Mouse (Mus musculus): Measurements from ENCODE around the gene Cyp17a1. TPM values are rescaled to one million over a fixed set of nuclear protein-coding genes. Genes with fewer than 3 reads are reported as not detected.
A peak's percentile ranks its signal among the peaks of the same experiment; 100 is the strongest.

The Cyp17a1 gene
- total and polyA plus RNA-seq, 2 experiments from 2014 or later: not detected

GRCm38 (mm10) chr19:46647850-46648249 lies 25.1 kb downstream of the Cyp17a1 start:
- Histone ChIP-seq H3K4me1 (ENCODE audit: insufficient read depth, low read length) (no peaks in the 10 kb centered on the region), H3K4me2 (ENCODE audit: low read depth, low read length, poor library complexity, severe bottlenecking) (no peak overlapping the region), H3K4me3 (ENCODE audit: low read depth, low read length) (no peak overlapping the region), H3K9me3 (ENCODE audit: low read length) (no peaks in the 10 kb centered on the region), H3K36me3 (ENCODE audit: insufficient read depth, low read length) (peaks cover 8% of the 10 kb centered on the region; the same call in 1 of the 2 replicates), H3K27me3 (ENCODE audit: insufficient read depth, low read length) (no peaks in the 10 kb centered on the region), H3K9ac (replicated peaks; ENCODE audit: low read length, poor library complexity, severe bottlenecking) (no peak overlapping the region), H3K27ac (ENCODE audit: low read depth, low read length) (no peak overlapping the region)
- DNase-seq (ENCODE audit: low spot score) (no peak), ATAC-seq (ENCODE audit: low FRiP score) (no peak)
- 82% methylated on average over 8 of the region's 8 CpGs for WGBS
- peak; percentile 58 for TF ChIP-seq CTCF (IDR thresholded peaks at IDR 0.05)

- DNase-seq (ENCODE audit: low spot score) (no peak), ATAC-seq (ENCODE audit: low FRiP score) (no peak)
- Histone ChIP-seq H3K9me3 (ENCODE audit: low read length) (no peaks in the 10 kb centered on the region), H3K4me3 (ENCODE audit: low read depth, low read length) (no peak overlapping the region), H3K4me1 (ENCODE audit: insufficient read depth, low read length) (no peaks in the 10 kb centered on the region), H3K36me3 (ENCODE audit: insufficient read depth, low read length) (peaks cover 5% of the 10 kb centered on the region; the same call in 1 of the 2 replicates), H3K9ac (replicated peaks; ENCODE audit: low read length, poor library complexity, severe bottlenecking) (no peak overlapping the region), H3K4me2 (ENCODE audit: low read depth, low read length, poor library complexity, severe bottlenecking) (no peak overlapping the region), H3K27me3 (ENCODE audit: insufficient read depth, low read length) (no peaks in the 10 kb centered on the region), H3K27ac (ENCODE audit: low read depth, low read length) (no peak overlapping the region)
- WGBS: 79% methylated on average over 3 of the region's 3 CpGs
- TF ChIP-seq CTCF (IDR thresholded peaks at IDR 0.05): no peak
Measured at GRCm38 (mm10) chr19:46647254-46647653, 25.7 kb downstream of the Cyp17a1 start.

DNA sequence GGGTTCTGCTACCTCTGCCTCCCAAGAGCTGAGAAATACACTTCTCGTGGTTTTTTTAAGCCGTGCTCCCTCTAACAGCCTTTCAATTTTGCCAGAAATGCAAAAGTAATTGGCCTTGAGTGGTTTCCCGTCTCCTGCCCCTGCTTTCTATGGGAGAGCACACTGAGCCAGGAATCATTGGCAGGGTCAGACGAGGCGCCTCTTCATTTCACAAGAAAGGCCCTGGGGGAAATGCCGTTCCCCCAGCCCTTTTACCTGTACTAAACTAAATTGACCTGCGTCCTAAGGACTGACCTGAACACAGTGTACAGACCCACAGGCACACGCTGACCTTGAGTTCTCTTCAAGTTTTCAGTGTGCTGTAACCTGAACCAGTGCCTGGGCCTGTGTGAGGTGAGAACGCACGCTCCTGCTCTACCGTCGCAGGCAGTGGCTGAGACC lies 26.9 kb downstream of the Cyp17a1 start:
- Histone ChIP-seq H3K27me3 (ENCODE audit: insufficient read depth, low read length) (no peaks in the 10 kb centered on the region), H3K4me1 (ENCODE audit: insufficient read depth, low read length) (peaks cover 3% of the 10 kb centered on the region; the same call in 1 of the 2 replicates), H3K27ac (ENCODE audit: low read depth, low read length) (no peak overlapping the region), H3K9me3 (ENCODE audit: low read length) (no peaks in the 10 kb centered on the region), H3K4me2 (ENCODE audit: low read depth, low read length, poor library complexity, severe bottlenecking) (no peak overlapping the region), H3K9ac (replicated peaks; ENCODE audit: low read length, poor library complexity, severe bottlenecking) (no peak overlapping the region), H3K36me3 (ENCODE audit: insufficient read depth, low read length) (peaks cover 6% of the 10 kb centered on the region), H3K4me3 (ENCODE audit: low read depth, low read length) (no peak overlapping the region)
- TF ChIP-seq CTCF (IDR thresholded peaks at IDR 0.05): no peak
- ATAC-seq (ENCODE audit: low FRiP score) (no peak), DNase-seq (ENCODE audit: low spot score) (no peak)
- 75% methylated on average over 12 of the region's 12 CpGs for WGBS

DNA sequence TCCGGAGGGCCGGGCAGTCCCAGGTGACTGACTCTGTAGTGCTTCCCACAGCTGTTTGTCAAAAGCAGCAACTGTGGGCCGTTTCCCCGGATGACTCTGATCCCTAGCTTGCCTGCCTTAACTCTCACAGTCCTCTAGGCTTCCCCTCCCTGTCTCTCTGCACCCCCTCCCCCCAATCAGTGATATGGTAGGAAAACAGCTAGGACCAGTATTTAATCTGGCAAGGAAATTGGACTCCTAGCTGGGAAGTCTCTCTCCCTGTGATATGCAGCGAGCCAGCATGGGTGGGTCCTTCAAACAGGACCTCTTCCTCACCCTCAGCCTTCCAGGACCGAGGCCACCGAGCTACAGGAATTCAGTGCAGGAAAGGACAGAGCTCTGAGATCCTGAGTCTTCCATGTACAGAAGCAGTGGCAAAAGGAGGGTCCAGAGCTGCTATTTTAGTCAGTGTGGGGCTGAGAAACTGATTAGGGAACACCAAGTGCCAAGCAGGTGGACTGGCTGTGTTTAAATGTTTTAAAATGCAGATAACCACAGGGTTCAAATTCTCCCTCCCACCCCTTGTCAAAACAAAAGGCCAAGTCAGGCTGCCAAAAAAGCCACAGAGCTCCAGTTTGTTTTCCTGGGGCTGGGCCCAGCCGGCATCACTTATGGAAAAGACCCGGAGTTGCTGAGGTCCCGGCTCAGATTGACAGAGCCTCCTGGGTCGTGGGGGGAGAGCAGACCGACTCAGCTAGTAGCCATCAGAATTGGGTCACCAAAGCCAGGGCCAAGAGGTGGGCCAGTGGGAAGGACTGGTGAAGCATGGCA lies 28.0 kb downstream of the Cyp17a1 start:
- TF ChIP-seq CTCF (IDR thresholded peaks at IDR 0.05): no peak
- WGBS: 40% methylated on average over 12 of the region's 12 CpGs
- Histone ChIP-seq H3K27me3 (ENCODE audit: insufficient read depth, low read length) (no peaks in the 10 kb centered on the region), H3K9ac (replicated peaks; ENCODE audit: low read length, poor library complexity, severe bottlenecking) (no peak overlapping the region), H3K36me3 (ENCODE audit: insufficient read depth, low read length) (peaks cover 6% of the 10 kb centered on the region), H3K4me2 (ENCODE audit: low read depth, low read length, poor library complexity, severe bottlenecking) (no peak overlapping the region), H3K4me3 (ENCODE audit: low read depth, low read length) (no peak overlapping the region), H3K9me3 (ENCODE audit: low read length) (no peaks in the 10 kb centered on the region), H3K4me1 (ENCODE audit: insufficient read depth, low read length) (peaks cover 3% of the 10 kb centered on the region; the same call in 1 of the 2 replicates), H3K27ac (ENCODE audit: low read depth, low read length) (peak overlapping the region; percentile 27)
- peak; percentile 43; the same call in 1 of the 2 replicates for ATAC-seq (ENCODE audit: low FRiP score)
- peak; percentile 68 for DNase-seq (ENCODE audit: low spot score)

- Histone ChIP-seq H3K4me3 (ENCODE audit: low read depth, low read length) (no peak overlapping the region), H3K4me1 (ENCODE audit: insufficient read depth, low read length) (peaks cover 3% of the 10 kb centered on the region; the same call in 1 of the 2 replicates), H3K9ac (replicated peaks; ENCODE audit: low read length, poor library complexity, severe bottlenecking) (no peak overlapping the region), H3K9me3 (ENCODE audit: low read length) (no peaks in the 10 kb centered on the region), H3K27ac (ENCODE audit: low read depth, low read length) (peak overlapping the region; percentile 27; the same call in 1 of the 2 replicates), H3K4me2 (ENCODE audit: low read depth, low read length, poor library complexity, severe bottlenecking) (no peak overlapping the region), H3K27me3 (ENCODE audit: insufficient read depth, low read length) (no peaks in the 10 kb centered on the region), H3K36me3 (ENCODE audit: insufficient read depth, low read length) (peaks cover 6% of the 10 kb centered on the region)
- 72% methylated on average over 10 of the region's 10 CpGs for WGBS
- TF ChIP-seq CTCF (IDR thresholded peaks at IDR 0.05): no peak
- DNase-seq (ENCODE audit: low spot score) (no peak), ATAC-seq (ENCODE audit: low FRiP score) (no peak)
Measured at GRCm38 (mm10) chr19:46644343-46644792, 28.6 kb downstream of the Cyp17a1 start.

DNA sequence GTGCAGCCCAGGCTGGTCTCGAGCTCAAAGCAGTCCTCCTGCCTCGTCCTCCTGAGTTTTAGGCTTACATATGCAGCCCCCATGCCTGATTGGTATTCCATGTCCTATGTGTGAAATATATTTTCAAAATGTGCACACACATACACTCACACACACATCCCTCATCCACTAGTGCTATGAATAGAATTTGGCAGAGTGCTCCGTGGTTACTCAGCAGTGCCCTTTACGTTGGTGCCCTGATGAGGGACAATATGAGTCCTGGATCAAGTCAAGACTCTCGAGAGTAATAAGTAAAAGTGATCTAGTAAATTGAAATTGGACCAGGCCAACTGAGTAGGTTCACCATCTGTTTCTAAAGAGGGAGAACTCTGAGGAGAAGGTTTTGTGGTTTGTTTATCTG lies 29.7 kb downstream of the Cyp17a1 start:
- 85% methylated on average over 5 of the region's 5 CpGs for WGBS
- Histone ChIP-seq H3K4me1 (ENCODE audit: insufficient read depth, low read length) (peaks cover 3% of the 10 kb centered on the region; the same call in 1 of the 2 replicates), H3K4me3 (ENCODE audit: low read depth, low read length) (no peak overlapping the region), H3K27me3 (ENCODE audit: insufficient read depth, low read length) (no peaks in the 10 kb centered on the region), H3K36me3 (ENCODE audit: insufficient read depth, low read length) (peaks cover 6% of the 10 kb centered on the region), H3K9me3 (ENCODE audit: low read length) (no peaks in the 10 kb centered on the region), H3K4me2 (ENCODE audit: low read depth, low read length, poor library complexity, severe bottlenecking) (no peak overlapping the region), H3K27ac (ENCODE audit: low read depth, low read length) (0 out of 2 replicates have a peak overlapping the region, but pooled peaks have one; percentile 7), H3K9ac (replicated peaks; ENCODE audit: low read length, poor library complexity, severe bottlenecking) (no peak overlapping the region)
- no peak for DNase-seq (ENCODE audit: low spot score)
- no peak for TF ChIP-seq CTCF (IDR thresholded peaks at IDR 0.05)
- no peak for ATAC-seq (ENCODE audit: low FRiP score)
